Mouse (Mus musculus): ENCODE measurements around the gene Cyb5d1. TPM values are rescaled to one million over a fixed set of nuclear protein-coding genes. Genes with fewer than 3 reads are reported as not detected.
A peak's percentile ranks its signal among the peaks of the same experiment; 100 is the strongest.

The Cyb5d1 gene
- polyA plus RNA-seq, 1 experiment from 2014 or later: 42.6 TPM

- Histone ChIP-seq H3K9ac (replicated peaks) (peak overlapping the region; percentile 100), H3K4me1 (replicated peaks) (peaks cover 54% of the 10 kb centered on the region)
- ATAC-seq (ENCODE audit: insufficient number of reproducible peaks, insufficient read depth, low FRiP score, low TSS enrichment, low read depth): no peak
These were observed 28.4 kb downstream of the Cyb5d1 start for GRCm38 (mm10) chr11:69366855-69367615.

GRCm38 (mm10) chr11:69366157-69366854 is 29.1 kb downstream of the Cyb5d1 start:
- WGBS: under 1% methylated on average over 26 of the region's 26 CpGs
- peaks cover 46% of the 10 kb centered on the region for H3K4me1 ChIP-seq (replicated peaks)
- peak overlapping the region; percentile 73 for H3K9ac ChIP-seq (replicated peaks)
- H3K4me2 ChIP-seq: peak overlapping the region; percentile 97
- peaks cover 34% of the 10 kb centered on the region for H3K36me3 ChIP-seq
- peak overlapping the region; percentile 95 for H3K4me3 ChIP-seq (replicated peaks)
- ATAC-seq (ENCODE audit: insufficient number of reproducible peaks, insufficient read depth, low FRiP score, low TSS enrichment, low read depth): peak; percentile 85
- peak overlapping the region; percentile 100 for H3K27ac ChIP-seq
- no peaks in the 10 kb centered on the region for H3K27me3 ChIP-seq
- H3K9me3 ChIP-seq: no peaks in the 10 kb centered on the region

More at GRCm38 (mm10) chr11:69366855-69367615, 28.4 kb downstream of the Cyb5d1 start:
- no peaks in the 10 kb centered on the region for H3K27me3 ChIP-seq
- H3K36me3 ChIP-seq: peaks cover 33% of the 10 kb centered on the region
- WGBS: under 1% methylated on average over 22 of the region's 22 CpGs
- H3K4me3 ChIP-seq (replicated peaks): peak overlapping the region; percentile 95
- H3K27ac ChIP-seq: peak overlapping the region; percentile 100
- H3K9me3 ChIP-seq: no peaks in the 10 kb centered on the region
- H3K4me2 ChIP-seq: peak overlapping the region; percentile 97

- H3K27me3 ChIP-seq: no peaks in the 10 kb centered on the region
- no peak for ATAC-seq (ENCODE audit: insufficient number of reproducible peaks, insufficient read depth, low FRiP score, low TSS enrichment, low read depth)
- H3K9ac ChIP-seq (replicated peaks): peak overlapping the region; percentile 73
- peak overlapping the region; percentile 97 for H3K4me2 ChIP-seq
- H3K9me3 ChIP-seq: no peaks in the 10 kb centered on the region
- peak overlapping the region; percentile 95 for H3K4me3 ChIP-seq (replicated peaks)
- 17% methylated on average over 6 of the region's 6 CpGs for WGBS
- peaks cover 38% of the 10 kb centered on the region for H3K36me3 ChIP-seq
- peak overlapping the region; percentile 100 for H3K27ac ChIP-seq
- H3K4me1 ChIP-seq (replicated peaks): peaks cover 41% of the 10 kb centered on the region
These were observed 29.7 kb downstream of the Cyb5d1 start for GRCm38 (mm10) chr11:69365722-69366121.

- Histone ChIP-seq H3K4me1 (replicated peaks) (peaks cover 36% of the 10 kb centered on the region), H3K4me3 (replicated peaks) (peak overlapping the region; percentile 95), H3K27ac (peak overlapping the region; percentile 100), H3K36me3 (peaks cover 46% of the 10 kb centered on the region), H3K4me2 (peak overlapping the region; percentile 97), H3K27me3 (no peaks in the 10 kb centered on the region), H3K9me3 (no peaks in the 10 kb centered on the region), H3K9ac (replicated peaks) (peak overlapping the region; percentile 73; the same call in 1 of the 2 replicates)
- WGBS: 0% methylated on average over 6 of the region's 6 CpGs
- ATAC-seq (ENCODE audit: insufficient number of reproducible peaks, insufficient read depth, low FRiP score, low TSS enrichment, low read depth): no peak
These were observed 30.5 kb downstream of the Cyb5d1 start for GRCm38 (mm10) chr11:69364910-69365309.

- H3K27me3 ChIP-seq: no peaks in the 10 kb centered on the region
- ATAC-seq (ENCODE audit: insufficient number of reproducible peaks, insufficient read depth, low FRiP score, low TSS enrichment, low read depth): no peak
- no peaks in the 10 kb centered on the region for H3K9me3 ChIP-seq
- peak overlapping the region; percentile 97 for H3K4me2 ChIP-seq
- peaks cover 51% of the 10 kb centered on the region for H3K36me3 ChIP-seq
- peak overlapping the region; percentile 100 for H3K27ac ChIP-seq
- peaks cover 35% of the 10 kb centered on the region for H3K4me1 ChIP-seq (replicated peaks)
- WGBS: 54% methylated on average over 8 of the region's 8 CpGs
- H3K9ac ChIP-seq (replicated peaks): no peak overlapping the region
- 0 out of 2 replicates have a peak overlapping the region, but pooled peaks have one; percentile 95 for H3K4me3 ChIP-seq (replicated peaks)
These were observed 31.1 kb downstream of the Cyb5d1 start for GRCm38 (mm10) chr11:69364376-69364775.

GRCm38 (mm10) chr11:69362479-69362878 is 33.0 kb downstream of the Cyb5d1 start:
- ATAC-seq (ENCODE audit: insufficient number of reproducible peaks, insufficient read depth, low FRiP score, low TSS enrichment, low read depth): no peak
- H3K9ac ChIP-seq (replicated peaks): no peak overlapping the region
- WGBS: 42% methylated on average over 2 of the region's 2 CpGs
- no peaks in the 10 kb centered on the region for H3K9me3 ChIP-seq
- peaks cover 29% of the 10 kb centered on the region for H3K4me1 ChIP-seq (replicated peaks)
- H3K36me3 ChIP-seq: peaks cover 70% of the 10 kb centered on the region
- H3K4me2 ChIP-seq: no peak overlapping the region
- no peak overlapping the region for H3K4me3 ChIP-seq (replicated peaks)
- no peaks in the 10 kb centered on the region for H3K27me3 ChIP-seq
- H3K27ac ChIP-seq: peak overlapping the region; percentile 31; the same call in 1 of the 2 replicates

- WGBS: 55% methylated on average over 7 of the region's 7 CpGs
- H3K36me3 ChIP-seq: peaks cover 75% of the 10 kb centered on the region
- H3K27ac ChIP-seq: no peak overlapping the region
These were observed 33.4 kb downstream of the Cyb5d1 start for GRCm38 (mm10) chr11:69362021-69362420.

GRCm38 (mm10) chr11:69357690-69358089 is 37.7 kb downstream of the Cyb5d1 start:
- Histone ChIP-seq H3K9me3 (no peaks in the 10 kb centered on the region), H3K9ac (replicated peaks) (no peak overlapping the region), H3K4me1 (replicated peaks) (peaks cover 2% of the 10 kb centered on the region; the same call in 1 of the 2 replicates), H3K27ac (no peak overlapping the region), H3K4me2 (no peak overlapping the region), H3K4me3 (replicated peaks) (no peak overlapping the region), H3K27me3 (no peaks in the 10 kb centered on the region), H3K36me3 (peaks cover 100% of the 10 kb centered on the region)
- WGBS: 83% methylated on average over 12 of the region's 12 CpGs
- ATAC-seq (ENCODE audit: insufficient number of reproducible peaks, insufficient read depth, low FRiP score, low TSS enrichment, low read depth): no peak

More at GRCm38 (mm10) chr11:69362021-69362420, 33.4 kb downstream of the Cyb5d1 start:
- no peak overlapping the region for H3K9ac ChIP-seq (replicated peaks)
- no peak overlapping the region for H3K4me3 ChIP-seq (replicated peaks)
- peaks cover 29% of the 10 kb centered on the region for H3K4me1 ChIP-seq (replicated peaks)
- H3K27me3 ChIP-seq: no peaks in the 10 kb centered on the region
- no peak for ATAC-seq (ENCODE audit: insufficient number of reproducible peaks, insufficient read depth, low FRiP score, low TSS enrichment, low read depth)
- H3K9me3 ChIP-seq: no peaks in the 10 kb centered on the region
- H3K4me2 ChIP-seq: no peak overlapping the region

- Histone ChIP-seq H3K27me3 (no peaks in the 10 kb centered on the region), H3K4me1 (replicated peaks) (no peaks in the 10 kb centered on the region), H3K9me3 (no peaks in the 10 kb centered on the region), H3K27ac (no peak overlapping the region), H3K4me3 (replicated peaks) (no peak overlapping the region), H3K36me3 (peaks cover 100% of the 10 kb centered on the region), H3K4me2 (no peak overlapping the region), H3K9ac (replicated peaks) (no peak overlapping the region)
- WGBS: 84% methylated on average over 5 of the region's 5 CpGs
- no peak for ATAC-seq (ENCODE audit: insufficient number of reproducible peaks, insufficient read depth, low FRiP score, low TSS enrichment, low read depth)
These were observed 38.9 kb downstream of the Cyb5d1 start for GRCm38 (mm10) chr11:69356544-69356943.

GRCm38 (mm10) chr11:69346441-69346840 is 49.0 kb downstream of the Cyb5d1 start:
- H3K9me3 ChIP-seq: no peaks in the 10 kb centered on the region

More at GRCm38 (mm10) chr11:69346441-69346840, 49.0 kb downstream of the Cyb5d1 start:
- 86% methylated on average over 25 of the region's 26 CpGs for WGBS
- peaks cover 89% of the 10 kb centered on the region for H3K36me3 ChIP-seq
- peaks cover 2% of the 10 kb centered on the region for H3K4me1 ChIP-seq (replicated peaks)
- no peaks in the 10 kb centered on the region for H3K27me3 ChIP-seq
- no peak for ATAC-seq (ENCODE audit: insufficient number of reproducible peaks, insufficient read depth, low FRiP score, low TSS enrichment, low read depth)
- no peak overlapping the region for H3K4me3 ChIP-seq (replicated peaks)
- no peak overlapping the region for H3K4me2 ChIP-seq
- no peak overlapping the region for H3K9ac ChIP-seq (replicated peaks)
- H3K27ac ChIP-seq: no peak overlapping the region

All from limb, embryonic 12.5 days (tissue).